Mouse (Mus musculus) heart, adult 2 months (tissue): ENCODE data around the gene Kif1bp.

Source experiments
- EP300 ChIP-seq: fragments of 200-500 bp; IDR thresholded peaks from 2 replicates; pipeline ENCODE4 v1.6.1; 2011; ENCODE audit warnings: low read depth, low read length, control low read depth; ENCODE audit not compliant: insufficient read depth
- POLR2A ChIP-seq: fragments of 200-500 bp; IDR thresholded peaks from 2 replicates; pipeline ENCODE4 v1.6.1; 2011; ENCODE audit warnings: mild to moderate bottlenecking, low read depth, low read length, control low read depth; ENCODE audit not compliant: insufficient read depth

GRCm38 (mm10) chr10:62532832-62533231 lies 45.4 kb downstream of the Kif1bp start:
- TF ChIP-seq POLR2A (no peak), EP300 (no peak)
